Mouse (Mus musculus) cerebellum, postnatal 14 days (tissue): ENCODE data around the gene Lgi4.

Experiments used
- DNase-seq, 2 experiments: peaks; one replicate each; pipeline ENCODE4 v3.0.0; 2021; ENCODE audit warnings: mixed read lengths in 2 of 2

Gene Lgi4

GRCm38 (mm10) chr7:31052251-31052635 is 6.9 kb upstream of the Lgi4 start:
- peak in 1 of 2 experiments; percentile 38 for DNase-seq

- DNase-seq = peak; percentile 91 to 94
Observed at GRCm38 (mm10) chr7:31052636-31053434, 6.3 kb upstream of the Lgi4 start.

DNA sequence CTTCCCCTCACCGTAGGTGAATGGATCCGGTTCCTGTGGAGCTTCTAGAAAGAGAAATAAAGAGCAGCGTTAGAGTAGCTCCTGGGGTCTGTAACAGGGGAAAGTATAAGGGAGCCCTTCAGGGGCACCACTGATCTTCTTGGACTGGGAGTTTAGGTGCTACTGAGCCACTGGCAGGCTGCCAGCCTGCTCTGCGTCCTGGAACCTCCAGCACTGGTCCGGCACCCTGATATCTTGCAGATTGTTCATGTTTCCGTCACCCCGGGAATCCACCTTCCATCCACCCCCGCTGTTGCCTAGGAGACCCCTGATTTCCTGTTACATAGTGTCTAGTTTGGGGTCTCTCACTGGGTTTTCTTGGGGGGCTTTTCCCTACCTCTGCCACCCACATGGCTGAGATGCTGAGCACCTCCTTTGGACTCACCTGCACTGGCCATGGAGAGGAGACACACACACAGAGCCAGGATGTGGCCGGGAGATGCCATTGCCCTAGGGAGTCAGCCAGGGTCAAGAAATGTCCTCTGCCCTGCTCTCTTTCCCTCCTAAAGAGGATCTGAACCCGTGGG is 5.2 kb upstream of the Lgi4 start:
- peak; percentile 57 to 66 for DNase-seq

- peak in 1 of 2 experiments; percentile 21 for DNase-seq
Observed at GRCm38 (mm10) chr7:31054661-31055320, 4.4 kb upstream of the Lgi4 start.

DNA sequence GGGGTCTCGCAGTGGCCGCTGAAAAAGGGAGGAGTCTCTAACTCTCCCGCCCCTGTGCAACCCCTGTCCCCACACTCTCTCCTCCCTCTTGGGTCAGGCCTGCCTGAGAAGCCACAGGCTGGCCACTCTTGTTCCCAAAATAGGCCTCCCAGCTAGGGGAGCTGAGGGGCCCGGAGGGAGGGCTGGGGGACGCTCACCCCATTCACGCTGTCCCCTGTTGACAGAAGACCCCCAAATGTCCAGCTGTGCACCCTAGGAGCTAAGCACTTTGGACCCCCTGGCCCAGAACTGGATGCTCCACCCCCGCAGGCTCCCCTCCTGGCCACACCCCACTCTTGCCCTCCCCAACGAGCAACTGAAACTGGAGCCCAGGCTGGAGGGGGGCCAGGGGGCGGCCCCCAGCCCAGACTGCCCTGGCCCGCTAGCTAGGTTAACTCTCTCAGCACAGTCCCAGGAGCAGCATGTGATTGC is 3.8 kb upstream of the Lgi4 start:
- peak; percentile 60 to 61 for DNase-seq

GRCm38 (mm10) chr7:31055883-31056282 is 3.3 kb upstream of the Lgi4 start:
- DNase-seq = no peak

DNA sequence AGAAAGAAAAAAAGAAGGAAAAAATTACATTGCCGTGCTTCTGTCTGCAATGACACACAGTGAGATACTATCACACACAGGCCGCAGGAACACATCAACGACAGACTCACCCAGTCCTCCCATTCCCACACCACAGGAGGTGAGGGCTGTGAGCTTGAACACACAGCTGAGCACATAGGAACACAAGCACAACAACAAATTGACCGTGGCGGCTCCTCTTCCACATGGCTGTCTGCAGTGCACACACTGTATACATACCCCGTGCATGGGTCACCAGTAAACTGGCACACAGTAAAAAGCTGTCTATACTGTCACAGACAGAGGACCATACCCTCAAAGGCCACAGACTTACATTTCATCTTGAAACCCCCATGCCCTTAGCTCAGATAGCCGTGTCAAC is 2.7 kb upstream of the Lgi4 start:
- DNase-seq = no peak

DNA sequence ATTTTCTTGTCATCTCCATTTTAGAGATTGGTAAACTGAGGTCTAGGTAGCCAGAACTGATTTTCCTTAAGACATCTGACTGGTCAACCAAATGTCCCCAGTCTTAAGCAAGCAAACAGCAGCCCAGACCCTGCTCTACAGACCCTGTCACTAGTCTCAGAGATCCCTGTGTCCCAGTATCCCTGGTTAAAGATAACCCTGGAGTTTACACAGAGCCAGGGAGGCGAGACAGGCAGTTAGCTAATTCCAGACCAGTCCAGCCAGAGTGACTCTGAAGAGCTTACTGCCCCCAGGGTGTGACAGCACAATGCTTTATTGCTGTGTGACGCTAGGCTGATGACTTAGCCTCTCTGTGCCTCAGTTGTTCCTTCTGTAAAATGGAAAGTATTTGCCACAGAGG is 2.1 kb upstream of the Lgi4 start, which contains the start of gene Fxyd1:
Fxyd1 (minus strand) TSS at position 129 of the 400 bp plus-strand sequence.
- DNase-seq = no peak

DNA sequence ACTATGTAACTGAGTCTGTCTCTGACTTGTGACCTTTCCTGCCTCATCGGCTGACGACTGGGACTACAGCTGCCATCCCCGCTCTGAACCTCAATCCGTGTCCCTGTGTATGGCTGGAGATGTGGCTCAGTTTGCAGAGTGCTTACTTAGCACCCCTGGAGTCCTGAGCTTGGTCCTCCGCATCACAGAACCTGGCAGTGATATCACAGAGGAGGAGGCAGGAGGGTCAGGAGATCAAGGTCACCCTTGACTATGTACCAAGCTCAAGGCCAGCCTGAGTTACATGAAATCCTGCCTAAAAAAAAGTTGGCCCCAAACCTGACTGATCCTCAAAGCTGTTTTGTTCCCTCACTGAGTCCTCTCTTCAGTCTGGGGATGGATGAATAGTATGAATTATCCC is 1.4 kb upstream of the Lgi4 start:
- DNase-seq = no peak

GRCm38 (mm10) chr7:31058211-31058610 is 931 bp upstream of the Lgi4 start:
- no peak for DNase-seq

- DNase-seq = peak in 1 of 2 experiments; percentile 44
Observed at GRCm38 (mm10) chr7:31059919-31060620, 928 bp downstream of the Lgi4 start.

GRCm38 (mm10) chr7:31060621-31061010 is 1.5 kb downstream of the Lgi4 start:
- DNase-seq = no peak

DNA sequence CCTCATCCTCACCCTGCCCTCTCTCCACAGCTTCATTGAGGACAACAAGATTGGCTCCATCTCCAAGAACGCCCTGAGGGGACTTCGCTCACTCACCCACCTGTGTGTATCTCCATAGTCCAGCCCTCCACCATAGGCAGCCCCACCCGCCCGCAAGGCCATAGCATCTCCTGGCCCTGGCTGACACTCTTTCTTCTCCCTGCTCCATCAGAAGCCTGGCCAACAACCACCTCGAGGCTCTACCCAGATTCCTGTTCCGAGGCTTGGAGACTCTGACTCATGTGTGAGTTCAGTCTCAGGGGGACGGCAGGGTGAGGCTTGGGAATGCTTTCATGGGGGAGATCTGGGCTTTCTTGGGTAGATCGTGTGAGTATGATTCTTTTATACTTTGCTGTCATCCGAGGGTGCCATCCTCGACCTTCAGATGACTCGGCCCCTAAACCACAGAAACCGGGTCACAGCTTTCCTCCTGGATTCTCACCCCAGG is 4.0 kb downstream of the Lgi4 start:
- DNase-seq = no peak

DNA sequence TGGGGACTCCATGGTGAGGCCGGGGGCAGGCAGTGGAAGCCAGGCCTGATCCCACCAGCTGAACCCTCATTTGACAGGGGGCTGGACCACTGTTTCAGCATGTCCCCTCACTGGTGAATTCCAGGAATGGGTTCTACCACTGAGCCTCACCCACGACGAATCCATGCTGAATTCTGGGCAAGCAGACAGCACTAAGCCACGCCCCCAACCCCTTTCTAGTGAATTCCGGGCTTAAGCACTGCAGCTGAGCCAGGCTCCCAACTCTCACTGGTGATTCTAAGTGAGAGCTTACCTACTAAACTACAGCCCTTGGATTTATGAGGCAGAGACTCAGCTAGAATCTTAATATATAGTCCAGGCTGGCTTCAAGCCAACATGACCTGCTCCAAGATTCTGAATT is 8.7 kb downstream of the Lgi4 start:
- peak in 1 of 2 experiments; percentile 69 for DNase-seq

DNA sequence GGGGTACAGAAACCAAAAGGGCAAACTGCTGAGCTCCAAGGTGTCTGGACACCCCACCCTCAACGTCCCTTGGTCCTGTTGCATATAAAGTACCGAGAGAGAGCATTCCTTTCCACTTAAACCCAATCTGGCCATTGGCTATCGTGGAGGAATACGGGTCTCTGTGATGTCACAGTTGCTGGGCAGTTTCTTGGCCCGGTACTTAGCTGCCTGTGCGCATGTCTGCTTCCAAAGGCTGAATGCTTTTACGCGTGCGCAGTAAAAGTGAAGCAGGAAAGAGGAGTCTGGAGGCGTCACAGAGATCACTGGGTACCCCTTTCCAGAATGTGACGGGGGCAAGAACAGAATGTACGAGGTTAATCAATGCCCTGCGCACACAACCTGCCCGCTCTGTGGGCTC is 10.3 kb downstream of the Lgi4 start:
- peak; percentile 64 to 70 for DNase-seq

- peak in 1 of 2 experiments; percentile 63 for DNase-seq
Observed at GRCm38 (mm10) chr7:31070324-31070723, 11.2 kb downstream of the Lgi4 start.

GRCm38 (mm10) chr7:31072326-31072725 is 13.2 kb downstream of the Lgi4 start:
- DNase-seq = no peak

GRCm38 (mm10) chr7:31073546-31073945 is 14.4 kb downstream of the Lgi4 start:
- DNase-seq = peak in 1 of 2 experiments; percentile 18

- DNase-seq = peak in 1 of 2 experiments; percentile 46
Observed at GRCm38 (mm10) chr7:31074061-31074712, 15.0 kb downstream of the Lgi4 start.

DNA sequence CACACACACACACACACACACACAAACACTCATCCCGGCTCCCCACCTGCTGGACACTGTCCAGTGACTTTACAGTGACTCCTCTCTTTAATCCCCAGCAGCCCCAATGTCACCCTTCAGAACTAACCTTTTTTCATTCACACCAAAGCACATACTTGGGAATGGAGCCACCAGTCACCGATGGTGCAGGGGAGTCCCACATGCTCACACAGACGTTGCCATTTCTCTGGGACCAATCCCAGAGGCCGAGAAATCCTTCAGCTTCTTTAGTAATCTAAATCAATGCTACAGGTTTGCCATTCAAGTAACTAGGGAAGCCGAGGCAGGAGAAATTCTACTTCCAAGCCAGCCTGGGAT is 15.5 kb downstream of the Lgi4 start:
- DNase-seq = peak in 1 of 2 experiments; percentile 48

DNA sequence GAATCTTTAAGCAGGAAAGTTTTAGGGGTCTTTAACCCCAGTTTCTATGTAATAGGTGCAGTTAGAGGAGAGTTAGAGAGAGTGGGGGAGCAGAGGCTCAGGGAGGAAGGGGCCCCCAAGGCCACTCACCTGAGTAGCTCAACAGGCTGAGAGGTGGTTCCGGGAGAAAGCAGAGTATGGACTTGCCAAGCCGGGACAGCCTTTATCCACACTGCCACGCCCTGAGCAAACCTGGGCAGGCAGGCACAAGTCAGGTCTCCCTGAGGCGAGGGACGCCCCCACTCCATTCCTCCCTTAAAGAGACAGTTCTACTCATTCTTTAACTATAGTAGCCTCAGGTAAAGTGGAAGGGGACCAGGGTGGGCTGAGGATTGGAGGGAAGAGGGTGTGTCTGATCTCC is 17.4 kb downstream of the Lgi4 start, which contains the start of gene Fxyd3:
Fxyd3 (minus strand) TSS at position 213 of the 400 bp plus-strand sequence.
- DNase-seq = no peak

DNA sequence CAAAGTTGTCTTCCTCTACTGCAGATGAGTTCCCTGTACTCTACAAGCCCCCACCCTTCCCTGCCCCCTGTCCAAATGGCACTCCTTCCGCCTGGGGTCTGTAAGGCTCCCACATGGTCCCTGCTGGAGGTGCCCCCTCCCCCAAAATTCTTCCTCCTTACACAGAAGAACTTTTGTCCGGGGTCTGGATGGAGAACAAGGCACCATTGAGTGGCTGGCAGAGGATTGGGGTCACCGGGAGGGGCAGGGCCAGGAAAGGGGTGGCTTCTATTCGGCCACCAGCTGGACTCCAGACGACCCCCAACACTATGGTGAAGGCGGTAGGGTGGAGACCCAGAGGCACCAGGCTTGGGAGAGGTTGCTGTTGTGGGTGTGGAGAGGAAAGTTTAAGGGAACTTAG is 18.3 kb downstream of the Lgi4 start:
- DNase-seq = no peak
